Mouse (Mus musculus): ENCODE results near the gene Capn9.

The Capn9 gene

DNA sequence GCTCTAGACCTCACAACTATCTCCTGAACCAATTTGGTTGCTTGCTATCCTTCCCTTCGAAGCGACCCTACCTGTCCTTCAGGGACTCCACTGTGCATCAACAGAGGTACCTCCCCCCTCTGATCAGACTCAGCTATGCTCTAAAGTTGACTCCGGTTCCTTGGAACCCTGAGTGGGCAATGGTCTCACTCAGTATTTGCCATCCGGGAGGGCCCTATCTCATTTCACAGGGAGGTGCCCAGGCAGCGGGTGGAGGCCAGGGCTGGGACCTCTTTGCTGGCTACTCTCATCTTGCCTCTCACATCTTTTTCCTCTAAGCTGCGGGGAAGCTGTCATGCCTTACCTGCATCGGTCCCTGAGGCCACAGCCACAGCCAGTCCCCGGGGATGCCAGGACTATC, at the start of gene Capn9:
Gene Capn9 (plus strand): TSS at position 301 of the 400 bp plus-strand sequence.
- no peak for DNase-seq (ENCODE audit: low read depth, low spot score)

DNA sequence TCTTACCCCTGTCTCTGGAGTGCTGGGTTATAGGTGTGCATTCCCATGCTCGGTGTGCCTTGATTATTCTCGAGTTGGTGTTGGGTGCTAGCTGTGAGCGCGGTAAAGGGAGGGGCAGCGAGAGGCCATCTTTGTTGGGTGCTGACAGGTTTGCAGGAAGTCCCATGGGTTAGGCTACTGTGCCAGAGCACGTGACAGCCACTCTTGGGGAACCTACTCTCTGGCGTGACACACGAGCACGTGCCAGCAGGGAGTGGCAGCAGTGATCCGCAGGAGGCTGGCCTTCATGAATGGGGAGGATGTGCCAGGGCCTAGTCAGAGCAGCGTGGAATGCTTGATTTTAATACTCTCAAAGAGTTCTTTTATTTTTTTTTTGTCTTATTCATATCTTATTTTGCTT, 49.6 kb upstream of the Capn9 start:
- DNase-seq (ENCODE audit: low read depth, low spot score): no peak

DNA sequence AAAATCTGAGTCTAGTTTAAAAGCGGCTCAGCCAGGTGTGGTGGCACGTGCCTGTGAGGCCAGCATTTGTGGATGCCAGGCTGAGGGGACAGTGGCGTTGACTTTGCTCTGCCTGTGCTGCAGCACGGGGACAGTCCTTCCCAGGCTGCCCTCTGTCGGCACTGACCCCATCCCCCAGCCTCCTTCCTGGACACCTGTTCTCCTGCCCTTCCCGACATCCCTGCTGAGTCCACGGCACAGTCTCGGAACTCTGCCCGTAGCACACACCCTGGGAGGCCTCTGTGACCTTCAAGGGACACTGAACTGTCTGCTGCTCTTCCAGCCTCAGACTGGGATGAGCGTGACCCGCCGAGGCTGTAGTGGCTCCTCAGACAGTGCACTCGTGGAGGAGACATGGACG, 45.8 kb upstream of the Capn9 start:
- no peak for DNase-seq (ENCODE audit: low read depth, low spot score)

DNA sequence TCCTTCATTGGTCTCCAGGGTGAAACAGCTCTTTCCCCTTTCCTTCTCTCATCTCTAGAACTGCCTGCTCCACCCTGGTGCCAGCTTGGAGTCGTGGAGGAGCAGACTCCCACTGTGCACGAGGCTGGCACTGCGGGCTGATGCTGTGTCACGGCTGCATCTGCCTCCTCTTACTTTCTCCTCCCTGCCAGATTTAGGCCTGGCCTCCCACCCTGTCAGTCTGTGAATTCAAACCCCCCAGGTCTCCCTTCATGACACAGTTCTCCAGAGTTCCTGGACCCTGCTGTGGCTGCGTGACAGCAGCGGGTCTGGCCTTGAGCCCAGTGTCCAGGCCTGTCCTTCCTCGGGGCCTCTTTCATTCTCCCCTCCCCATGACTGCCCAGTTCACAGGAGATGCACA, 45.4 kb upstream of the Capn9 start:
- DNase-seq (ENCODE audit: low read depth, low spot score): no peak

DNA sequence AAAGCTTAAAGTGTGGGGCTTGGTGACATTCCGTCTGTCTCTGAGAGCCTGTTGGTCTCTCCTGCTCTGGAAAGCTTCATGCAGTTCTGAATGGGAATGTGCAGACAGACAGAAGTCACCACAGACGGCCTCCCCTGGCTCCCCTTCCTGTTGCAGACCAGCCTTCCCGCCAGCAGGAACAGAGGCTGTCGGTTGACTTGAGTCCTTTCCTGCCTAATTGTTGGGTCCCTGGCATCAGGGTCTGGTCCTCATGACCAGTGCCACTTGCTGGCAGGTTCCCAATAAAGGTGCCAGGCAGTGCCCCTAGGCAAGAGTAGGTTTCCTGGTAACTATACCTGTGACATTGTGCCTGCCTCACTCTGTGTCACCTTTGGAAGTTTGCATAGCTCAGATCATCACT, 44.9 kb upstream of the Capn9 start:
- no peak for DNase-seq (ENCODE audit: low read depth, low spot score)

DNA sequence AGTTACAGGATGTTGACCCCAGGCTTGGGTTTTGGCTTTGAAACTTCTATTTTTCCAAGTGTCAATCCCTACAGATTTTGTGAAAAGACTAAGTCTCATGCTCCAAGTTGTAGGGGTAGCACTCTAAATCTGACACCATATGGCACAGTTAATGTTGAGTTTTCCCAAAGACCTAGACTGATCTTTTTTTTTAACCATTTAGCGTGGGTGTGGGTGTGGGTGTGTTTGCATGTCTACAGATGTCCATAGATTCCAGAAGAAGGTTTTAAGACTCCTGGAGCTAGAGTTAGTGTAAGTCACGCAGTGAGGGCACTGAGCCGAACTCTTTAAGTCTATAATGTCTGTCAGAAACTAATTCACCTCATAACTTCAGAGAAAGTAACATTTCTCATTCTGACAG, 43.3 kb upstream of the Capn9 start:
- no peak for DNase-seq (ENCODE audit: low read depth, low spot score)

DNA sequence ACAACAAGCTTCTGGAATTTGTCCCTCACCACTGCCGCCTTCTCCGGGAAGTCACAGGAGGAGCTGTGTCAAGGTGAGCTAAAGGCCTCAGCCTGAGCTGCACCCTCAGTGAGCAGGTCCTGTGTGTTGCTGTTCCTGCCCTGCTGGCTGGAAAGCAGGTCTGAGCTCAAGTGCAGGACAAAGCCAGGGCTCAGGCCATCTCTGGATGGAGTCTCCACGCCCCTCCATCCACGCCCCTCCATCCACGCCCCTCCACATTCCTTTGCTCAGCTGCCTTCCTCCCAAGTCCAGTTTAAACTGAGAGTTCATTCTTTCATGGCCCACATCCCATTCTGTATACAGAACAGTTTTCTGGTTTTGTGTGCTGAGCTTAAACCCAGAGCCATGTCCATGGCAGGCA, 40.5 kb upstream of the Capn9 start:
- DNase-seq (ENCODE audit: low read depth, low spot score): no peak

DNA sequence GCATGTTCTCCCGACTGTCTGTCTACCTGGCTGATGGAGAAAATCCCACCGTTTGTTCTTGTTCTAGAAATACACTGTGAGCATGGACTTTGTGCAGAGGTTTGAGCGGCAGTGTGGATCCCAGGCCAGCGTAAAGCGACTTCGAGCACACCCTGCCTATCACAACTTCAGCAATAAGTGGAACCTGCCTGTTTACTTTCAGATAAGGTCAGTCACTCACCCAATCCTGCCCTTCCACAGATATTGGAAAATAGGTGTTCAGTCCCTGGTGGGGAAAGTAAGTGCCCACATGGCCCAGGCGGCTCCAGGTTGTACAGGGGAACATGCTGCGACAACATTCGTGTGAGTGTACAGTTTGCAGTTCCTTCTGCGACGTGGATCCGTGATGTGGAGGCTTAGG, 35.0 kb upstream of the Capn9 start:
- no peak for DNase-seq (ENCODE audit: low read depth, low spot score)

DNA sequence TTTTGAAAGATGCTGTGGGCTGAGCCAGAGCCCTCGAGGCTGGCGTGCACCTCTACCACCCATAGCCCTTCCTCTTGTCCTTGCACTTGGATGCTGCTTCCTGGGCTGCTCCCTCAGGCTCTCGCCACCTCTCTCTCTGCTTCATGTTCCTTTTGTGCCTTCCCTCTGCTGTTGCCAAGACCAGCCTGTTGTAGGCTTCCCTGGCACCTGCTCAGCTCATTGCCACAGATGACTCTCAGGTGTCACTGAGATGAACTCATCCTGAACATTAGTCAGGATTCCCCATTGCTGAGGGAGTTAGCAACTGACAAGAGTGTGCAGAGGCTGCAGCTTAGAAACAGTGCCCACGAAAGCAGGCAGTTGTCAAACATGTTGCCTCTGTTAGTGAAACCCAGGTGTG, 33.9 kb upstream of the Capn9 start:
- no peak for DNase-seq (ENCODE audit: low read depth, low spot score)

DNA sequence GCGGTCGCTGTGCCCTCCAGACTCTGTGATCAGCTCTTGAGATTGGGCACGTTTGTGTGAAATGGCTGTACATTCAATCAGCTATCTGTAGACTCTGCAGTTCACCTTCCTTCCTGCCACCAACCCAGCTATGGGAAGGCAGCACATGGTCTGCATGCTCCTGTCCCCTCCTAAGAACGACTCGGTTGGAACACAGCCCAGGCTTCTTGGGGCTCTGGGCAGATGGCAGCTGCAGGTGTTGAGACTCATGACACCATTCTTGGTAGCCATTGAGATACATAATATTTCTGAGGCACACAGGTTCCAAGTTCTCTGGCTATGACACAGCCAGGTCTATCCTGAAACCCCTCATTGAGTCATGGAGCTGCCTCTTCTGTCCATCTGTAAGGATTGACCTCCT, 32.6 kb upstream of the Capn9 start:
- no peak for DNase-seq (ENCODE audit: low read depth, low spot score)

DNA sequence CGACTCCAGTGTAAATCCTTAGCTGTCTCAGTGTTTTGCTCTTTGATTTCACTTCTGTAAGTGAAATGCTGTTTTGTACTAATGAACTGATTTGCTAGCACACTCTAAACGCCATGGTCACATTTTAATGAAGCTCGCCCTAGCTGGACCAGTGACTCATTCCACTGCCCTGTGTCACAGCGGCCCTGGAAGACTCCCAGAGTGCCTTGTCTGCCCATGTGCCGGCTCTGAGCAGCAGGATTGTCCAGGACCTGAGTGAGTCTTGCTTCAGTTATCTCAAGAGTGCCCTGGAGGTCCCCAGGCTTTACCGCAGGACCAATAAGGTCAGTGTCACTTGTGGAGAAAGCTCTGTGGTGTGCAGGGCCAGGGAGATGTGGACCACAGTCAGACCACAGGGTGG, 29.5 kb upstream of the Capn9 start:
- DNase-seq (ENCODE audit: low read depth, low spot score): no peak

DNA sequence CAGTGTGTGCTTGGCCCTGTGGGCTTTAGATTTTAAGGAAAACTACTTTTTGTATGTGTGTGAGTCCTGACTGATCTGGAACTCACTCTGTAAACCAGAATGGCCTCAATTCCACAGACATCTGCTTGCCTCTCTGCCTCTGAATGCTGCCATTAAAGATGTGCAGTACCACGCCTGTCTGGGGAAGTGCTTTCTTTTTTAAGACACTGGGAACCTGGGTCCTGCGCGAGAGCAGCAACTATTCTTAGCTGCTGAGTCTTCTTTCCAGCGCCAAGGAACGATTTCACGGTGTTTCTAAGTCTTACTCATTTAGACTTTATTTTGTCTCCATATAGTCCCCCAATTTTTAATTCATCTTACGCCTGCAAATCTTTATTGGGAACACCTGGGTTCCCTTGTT, 29.1 kb upstream of the Capn9 start:
- DNase-seq (ENCODE audit: low read depth, low spot score): no peak

DNA sequence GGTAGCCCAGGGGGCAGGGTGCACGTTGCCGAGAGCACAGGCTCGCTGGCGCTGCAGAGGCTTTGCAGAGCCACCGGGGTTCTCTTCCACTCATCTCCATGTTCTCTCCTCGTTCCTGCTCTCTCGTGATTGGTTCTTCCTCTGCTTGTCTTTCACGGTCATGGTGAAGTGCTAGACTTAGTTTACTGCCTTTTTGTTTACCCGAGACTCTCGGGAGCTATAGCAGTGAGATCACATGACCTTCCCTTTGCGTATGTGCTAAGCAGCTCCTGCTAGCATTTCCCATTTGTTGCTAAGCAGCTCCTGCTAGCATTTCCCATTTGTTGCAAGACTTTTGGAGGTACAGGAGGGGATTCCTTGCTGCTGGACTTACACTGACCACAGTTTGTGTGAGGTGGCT, 28.6 kb upstream of the Capn9 start:
- no peak for DNase-seq (ENCODE audit: low read depth, low spot score)

DNA sequence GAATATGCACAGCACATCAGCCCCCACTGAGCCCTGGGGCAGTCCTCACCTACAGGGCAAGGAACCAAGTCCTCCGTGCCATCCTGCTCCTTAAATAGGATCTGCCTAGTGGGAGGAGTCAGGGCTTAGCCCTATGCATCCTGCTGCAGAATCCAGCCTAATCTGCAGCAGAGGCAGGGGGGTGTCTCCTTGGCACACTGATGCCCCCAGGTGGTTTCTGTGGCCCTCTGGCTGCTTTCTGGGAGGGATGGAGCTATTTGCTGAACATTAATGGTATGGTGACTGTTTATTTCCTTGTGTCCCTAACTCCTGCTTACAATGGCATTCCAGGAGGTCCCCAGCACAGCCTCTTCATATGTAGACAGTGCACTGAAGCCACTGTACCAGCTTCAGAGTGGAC, 27.7 kb upstream of the Capn9 start:
- DNase-seq (ENCODE audit: low read depth, low spot score): no peak

DNA sequence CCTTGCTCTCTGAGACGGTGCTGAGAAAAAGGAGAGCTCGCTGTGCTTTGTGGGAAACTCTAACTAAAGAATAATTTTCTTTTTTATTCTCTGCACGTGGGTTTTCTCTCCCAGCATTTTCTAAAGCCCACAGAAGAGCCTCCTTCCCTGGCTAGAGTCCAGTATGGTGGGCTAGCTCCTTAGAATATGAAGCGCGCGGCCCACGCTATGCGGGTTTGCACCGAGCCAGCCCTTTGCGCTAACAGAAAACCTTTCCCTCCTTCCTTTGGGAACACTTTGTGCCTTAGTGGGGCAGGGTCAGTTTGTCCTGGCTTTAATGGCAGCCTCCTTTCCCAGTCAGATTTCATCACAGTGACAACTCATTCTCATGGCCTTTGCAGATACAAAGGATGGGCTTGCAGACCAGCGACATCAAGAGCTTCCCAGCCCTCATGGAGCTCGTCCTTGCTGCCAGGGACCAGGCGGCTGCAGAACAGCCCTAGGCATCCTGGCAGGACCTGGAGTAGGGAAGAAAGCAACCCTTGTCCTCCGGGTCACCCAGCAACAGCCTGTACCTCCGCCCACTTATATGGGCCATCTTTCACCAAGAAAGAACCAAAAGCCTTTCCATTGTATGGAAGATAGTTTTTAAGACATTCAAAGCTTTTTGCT, 24.8 kb upstream of the Capn9 start:
- no peak for DNase-seq (ENCODE audit: low read depth, low spot score)

DNA sequence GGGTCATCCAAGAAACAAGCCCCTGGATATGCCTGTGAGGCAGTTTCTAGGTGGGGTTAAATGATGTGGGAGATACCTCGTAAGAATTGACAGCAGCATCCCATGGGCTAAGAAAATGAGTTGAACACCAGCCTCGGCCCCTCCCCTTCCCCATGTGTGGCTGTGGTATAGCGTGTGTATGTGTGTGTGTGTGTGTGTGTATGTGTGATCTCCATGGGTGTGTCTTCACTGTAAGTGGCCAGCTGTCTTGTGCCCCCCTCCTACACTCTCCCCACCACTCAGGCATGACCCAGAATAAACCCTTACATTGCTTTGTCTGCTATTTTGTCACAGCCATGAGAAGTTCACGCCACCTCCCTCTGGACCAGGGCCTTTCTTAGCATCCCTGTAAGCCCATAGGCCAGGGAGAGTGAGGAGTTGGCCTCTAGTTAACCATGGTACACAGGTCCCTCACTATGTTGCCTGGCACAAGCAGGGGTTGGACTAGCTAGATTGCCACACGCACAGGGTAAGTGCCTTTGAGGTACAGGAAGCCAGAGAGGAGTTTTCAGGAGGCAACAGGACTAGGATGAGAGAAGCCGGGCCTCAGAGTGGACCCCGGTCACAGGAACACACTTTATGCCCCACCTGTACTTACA, 20.7 kb upstream of the Capn9 start:
- DNase-seq (ENCODE audit: low read depth, low spot score): no peak

DNA sequence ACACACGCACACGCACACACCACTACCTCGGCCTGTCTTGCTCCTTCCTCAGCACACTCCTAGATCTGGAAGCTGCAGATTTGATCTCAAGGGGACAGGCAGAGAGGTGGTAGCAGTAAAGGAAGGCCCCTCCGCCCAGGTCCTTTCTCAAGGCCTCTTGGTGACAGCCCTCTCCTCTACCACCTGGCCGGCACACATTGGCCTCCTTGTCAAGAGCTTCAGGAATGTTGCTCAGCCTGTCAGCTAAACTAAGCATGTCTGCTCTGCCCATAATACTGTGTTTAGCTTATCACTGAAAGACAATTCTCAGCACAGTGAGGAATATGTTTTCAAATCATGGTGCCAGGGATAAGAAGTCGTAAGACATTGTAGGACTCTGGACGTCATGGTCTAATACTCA, 19.7 kb upstream of the Capn9 start:
- DNase-seq (ENCODE audit: low read depth, low spot score): no peak

DNA sequence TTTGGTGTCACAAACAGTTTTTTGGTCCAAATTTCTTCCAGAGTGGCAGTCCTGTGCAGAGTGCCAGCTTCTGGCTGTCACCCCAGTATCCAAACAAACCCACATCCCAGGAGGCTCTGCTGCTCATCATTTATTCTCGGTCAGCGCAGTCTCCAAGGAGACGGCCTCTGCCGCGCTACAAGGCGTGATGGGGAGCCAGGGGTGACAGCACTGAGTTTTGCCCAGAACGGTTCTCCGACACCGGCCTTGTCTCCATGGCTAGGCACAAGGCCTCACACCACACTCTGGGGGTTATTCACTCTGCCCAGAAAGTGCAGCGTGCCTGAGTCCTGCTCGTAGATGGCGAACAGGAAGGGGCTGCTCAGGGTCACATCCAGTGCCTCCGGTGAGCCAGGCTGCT, 19.3 kb upstream of the Capn9 start:
- no peak for DNase-seq (ENCODE audit: low read depth, low spot score)

DNA sequence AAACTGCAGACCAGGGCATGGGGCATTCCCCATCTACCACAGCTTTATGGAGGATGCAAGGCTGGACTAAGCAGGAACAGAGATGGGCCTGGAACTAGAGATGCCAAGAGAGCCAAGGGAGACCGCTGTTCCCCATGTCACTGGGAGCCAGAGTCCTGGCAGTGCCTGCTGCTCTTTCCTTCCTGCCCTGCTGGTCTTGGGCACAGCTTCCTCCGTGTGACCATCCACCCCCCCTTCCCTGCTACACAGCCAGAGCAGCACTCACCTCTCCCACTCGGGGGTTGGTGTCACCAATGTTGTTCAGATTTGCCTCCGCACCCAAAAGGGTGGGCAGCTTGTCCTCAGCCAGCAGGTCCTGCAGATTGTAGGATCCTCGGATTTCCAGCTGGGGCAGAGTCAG, 18.4 kb upstream of the Capn9 start:
- DNase-seq (ENCODE audit: low read depth, low spot score): no peak

DNA sequence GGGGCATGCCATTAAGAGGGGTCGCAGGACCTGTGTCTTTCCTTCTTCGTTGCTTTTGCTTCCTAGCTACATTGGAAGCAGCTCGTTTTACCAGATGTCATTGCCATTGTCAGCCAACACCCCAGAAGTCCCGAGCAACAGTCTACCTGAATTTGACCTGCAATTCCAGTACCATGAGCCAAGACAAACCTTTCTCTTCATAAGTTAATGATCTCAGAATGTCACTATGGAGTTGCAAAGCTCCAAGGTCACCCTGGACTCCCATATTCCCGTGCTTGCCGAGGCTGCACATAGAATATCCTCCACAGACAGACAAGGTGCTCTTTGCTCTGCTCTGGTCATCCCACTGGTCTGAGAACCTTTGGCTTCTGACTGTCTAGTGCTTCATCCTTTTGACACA, 8.8 kb upstream of the Capn9 start:
- no peak for DNase-seq (ENCODE audit: low read depth, low spot score)

DNA sequence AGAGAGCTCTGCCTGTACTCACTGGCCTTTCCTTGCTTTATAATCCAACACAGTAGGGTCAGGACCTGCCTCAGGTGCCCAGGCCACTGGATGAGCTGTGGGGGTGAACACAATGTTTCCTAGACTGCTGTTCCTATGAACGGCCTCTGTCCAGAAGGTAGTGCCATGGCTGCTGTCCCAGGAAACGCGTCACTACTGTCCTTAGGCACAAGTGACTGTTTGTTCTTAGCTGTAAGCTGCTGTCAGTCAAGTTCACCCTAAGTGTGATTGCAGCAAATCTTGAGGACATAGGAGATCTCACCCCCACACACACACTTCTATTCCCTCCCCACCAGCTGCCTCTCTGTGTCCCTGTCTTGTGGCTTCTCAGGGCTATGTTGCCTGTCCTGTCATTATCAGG, 8.3 kb upstream of the Capn9 start:
- DNase-seq (ENCODE audit: low read depth, low spot score): no peak

DNA sequence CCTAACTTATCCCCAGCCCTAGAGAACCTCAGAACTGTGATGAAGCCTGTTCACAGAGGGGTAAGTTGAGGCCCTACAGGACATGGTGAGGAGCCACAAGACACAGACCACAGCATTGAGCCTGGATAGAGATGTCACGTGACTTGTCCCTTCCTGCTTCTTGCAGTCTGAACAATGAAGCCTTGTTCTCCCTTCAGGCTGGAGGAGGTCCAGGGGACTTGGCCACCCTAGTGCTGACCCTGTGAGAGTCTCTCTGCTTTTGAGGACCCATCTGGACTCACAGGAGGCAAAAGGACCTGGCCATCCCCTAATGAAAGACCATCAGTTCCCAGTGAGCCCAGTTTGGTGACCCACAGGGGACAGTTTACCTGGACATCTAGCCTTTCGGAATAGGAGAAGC, 6.8 kb upstream of the Capn9 start:
- DNase-seq (ENCODE audit: low read depth, low spot score): no peak

DNA sequence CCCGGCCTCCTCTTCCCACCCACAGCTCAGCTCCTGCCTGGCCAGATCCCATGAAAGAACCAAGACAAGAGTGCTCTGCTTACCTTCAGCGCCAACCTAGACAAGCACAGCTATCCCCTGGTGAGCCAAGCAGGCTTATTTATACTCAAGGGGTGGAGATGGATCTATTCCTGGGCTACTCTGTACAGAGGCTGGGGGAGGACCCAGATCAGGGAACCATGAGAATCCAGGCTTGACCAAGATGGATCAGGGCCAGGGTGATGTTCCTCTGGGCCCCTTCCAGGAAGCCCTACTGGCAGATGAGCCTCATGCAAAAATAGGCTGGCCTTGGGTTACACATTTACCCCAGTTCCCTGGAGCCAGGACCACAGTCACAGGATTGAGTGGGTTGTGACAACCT, 6.3 kb upstream of the Capn9 start, which contains the start of gene Agt:
Gene Agt (minus strand): TSS at position 114 of the 400 bp plus-strand sequence.
- no peak for DNase-seq (ENCODE audit: low read depth, low spot score)
